Mouse (Mus musculus): ENCODE results near the gene Zfp273. TPM values are rescaled to one million over a fixed set of nuclear protein-coding genes. Genes with fewer than 3 reads are reported as not detected.
"Not testable (repeated sequence)": the region's sequence is repeated elsewhere in the genome, so short reads cannot be mapped to it uniquely, and the experiment has no call there.

Gene Zfp273
- 9.0 and 10.9 TPM in 2 replicates for total RNA-seq (2017)

DNA sequence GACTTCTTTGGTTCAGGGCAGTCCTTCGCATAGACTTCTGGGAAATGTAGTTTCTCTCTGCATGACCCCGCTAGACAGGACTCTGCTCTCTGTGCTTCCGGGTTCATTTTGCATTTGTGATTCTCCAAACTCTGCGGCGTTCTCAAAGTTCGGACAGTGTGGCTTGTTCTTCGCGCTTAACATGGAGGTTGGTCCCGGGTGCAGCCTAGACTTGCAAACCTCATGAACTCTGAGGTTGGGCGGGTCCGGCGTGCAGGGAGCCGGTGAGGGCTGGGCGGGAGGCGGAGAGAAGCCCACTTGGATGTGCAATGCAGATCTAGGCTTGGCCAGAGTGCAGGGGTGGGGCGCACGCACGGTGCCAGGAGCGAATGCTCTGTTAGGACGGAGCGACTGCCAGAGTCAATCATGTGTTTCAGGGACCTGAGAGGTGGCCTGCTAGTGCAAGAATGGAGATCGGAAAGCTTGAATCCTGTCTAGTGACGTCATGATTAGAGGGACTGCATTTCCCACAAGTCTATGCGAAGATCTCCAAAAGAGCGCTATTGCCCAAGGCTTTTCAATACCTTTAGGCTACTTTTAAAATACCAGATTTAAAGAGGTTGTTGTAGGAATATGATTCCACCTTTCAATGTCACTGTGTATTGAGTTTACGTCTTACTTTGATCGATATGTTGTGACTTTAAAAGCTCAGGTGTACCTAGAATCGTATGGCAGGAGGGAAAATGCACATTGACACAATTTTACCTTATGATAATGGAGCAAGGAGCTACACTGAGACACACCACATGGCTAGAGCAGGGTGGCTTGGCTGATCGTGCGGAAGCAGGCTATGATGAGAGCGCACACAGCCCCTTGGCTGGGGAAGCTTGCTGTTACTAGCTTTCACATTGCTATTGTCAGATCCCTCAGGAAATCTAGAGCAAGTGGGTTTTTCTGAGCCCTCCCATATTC, at the start of gene Zfp273:
Gene Zfp273, plus strand, starts transcription at position 31 of the 951 bp plus-strand sequence.
- ATAC-seq (ENCODE audit: extremely low read depth, insufficient number of reproducible peaks, low FRiP score, poor library complexity, severe bottlenecking), result peak; percentile 91

DNA sequence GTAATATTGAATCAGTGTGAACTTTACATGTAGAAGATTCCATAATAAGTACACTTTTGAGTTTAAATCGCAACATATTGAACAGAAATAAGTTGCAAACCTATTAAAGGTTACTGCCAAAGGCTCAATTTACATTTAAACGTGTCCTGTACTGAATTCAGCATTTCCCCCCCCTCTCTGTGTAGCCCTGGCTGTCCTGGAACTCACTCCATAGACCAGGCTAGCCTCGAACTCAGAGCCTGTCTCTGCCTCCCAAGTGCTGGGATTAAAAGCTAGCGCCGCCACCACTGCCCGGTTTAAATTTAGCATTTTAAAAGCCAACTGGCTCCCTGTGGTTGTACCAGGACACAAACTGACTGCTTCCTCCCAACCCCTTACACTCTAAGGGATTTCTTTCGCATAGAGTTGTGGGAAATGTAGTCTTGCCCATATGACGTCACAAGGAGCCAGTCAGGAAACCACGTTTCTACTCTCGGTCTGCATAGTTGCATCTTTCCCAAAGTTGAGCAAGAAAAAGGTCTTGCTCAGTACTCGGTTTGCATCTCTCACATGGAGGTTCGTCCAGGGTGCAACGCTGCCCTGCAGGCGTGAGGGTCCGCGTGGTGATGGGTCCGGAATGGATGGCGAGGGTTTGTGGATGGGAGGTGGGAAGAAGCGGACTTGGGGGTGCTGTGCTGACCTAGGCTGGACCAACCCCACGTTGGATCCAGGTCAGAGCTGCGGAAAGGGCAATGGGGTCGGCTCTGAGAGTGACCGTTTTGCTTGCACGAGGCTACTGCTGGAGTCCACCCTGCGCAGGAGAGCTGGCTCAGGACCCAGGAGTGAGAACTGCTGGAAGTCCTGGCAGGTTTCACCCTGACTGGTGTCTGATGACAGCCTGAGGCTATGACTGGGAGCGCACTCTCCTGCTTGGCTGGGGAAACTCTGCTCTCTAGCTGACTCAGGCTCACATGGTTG, 34.0 kb upstream of the Zfp273 start, which contains the start of gene Zfp493:
Gene Zfp493, plus strand, starts transcription at position 429 of the 957 bp plus-strand sequence.
- ATAC-seq (ENCODE audit: extremely low read depth, insufficient number of reproducible peaks, low FRiP score, poor library complexity, severe bottlenecking), result peak; percentile 91

DNA sequence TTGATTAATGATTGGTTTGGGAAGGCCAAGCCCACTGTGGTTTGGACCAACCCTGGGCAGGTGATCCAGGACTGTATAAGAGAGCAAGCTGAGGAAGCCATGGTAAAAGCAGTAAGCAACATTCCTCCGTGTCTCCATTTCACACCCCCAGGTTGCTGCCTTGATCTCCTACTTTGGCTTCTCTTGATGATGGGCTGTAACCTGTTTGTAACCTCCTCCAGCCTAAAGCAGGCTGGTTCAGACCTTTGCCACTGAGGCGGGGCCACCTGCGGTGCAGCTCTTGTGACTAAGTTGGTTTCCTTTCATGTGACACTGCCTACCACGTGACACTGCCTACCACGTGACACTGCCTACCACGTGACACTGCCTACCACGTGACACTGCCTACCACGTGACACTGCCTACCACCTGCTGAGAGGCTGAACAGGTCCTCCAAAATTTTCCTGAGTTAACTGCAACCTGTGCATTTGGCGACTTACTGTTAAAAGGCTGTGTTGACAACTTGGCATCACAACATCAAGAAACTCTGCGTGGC, 21.6 kb upstream of the Zfp273 start:
- no peak for ATAC-seq (ENCODE audit: extremely low read depth, insufficient number of reproducible peaks, low FRiP score, poor library complexity, severe bottlenecking)

DNA sequence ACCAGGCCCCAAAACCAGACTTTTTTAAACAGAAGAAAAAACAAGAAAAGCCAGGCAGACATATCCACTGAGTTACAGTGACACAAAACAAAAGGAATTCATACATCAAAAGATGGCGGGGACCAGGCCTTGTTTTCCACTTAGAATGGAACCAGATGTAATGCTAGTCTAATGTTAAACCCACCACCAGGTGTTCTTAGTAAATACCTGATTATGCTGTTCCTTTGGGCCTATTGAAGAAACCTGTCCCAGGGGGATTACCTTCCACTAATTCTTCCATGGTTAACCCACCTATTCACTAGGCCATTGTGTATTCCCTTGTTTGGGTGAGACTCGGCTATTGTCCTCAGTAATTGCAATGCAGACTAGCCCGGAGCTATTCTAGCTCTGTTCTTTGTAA, 14.9 kb upstream of the Zfp273 start:
- no peak for ATAC-seq (ENCODE audit: extremely low read depth, insufficient number of reproducible peaks, low FRiP score, poor library complexity, severe bottlenecking)

DNA sequence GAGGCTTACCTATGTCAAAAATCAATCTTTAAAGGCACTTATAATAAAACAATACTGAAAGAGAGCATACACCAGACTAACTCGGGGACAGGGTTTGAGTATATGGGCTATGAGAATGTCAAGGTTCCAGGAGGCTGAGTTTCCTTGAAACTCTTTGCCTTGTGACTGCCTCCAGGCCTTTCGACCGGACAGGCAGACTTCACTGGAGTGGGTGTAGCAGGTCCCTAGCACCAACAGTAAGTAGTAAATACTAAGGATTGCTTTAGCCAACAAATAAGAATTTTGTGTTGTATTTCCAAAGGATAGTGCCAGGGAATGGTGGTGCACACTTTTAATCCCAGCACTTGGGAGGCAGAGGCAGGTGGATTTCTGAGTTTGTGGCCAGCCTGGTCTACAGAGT, 14.4 kb upstream of the Zfp273 start:
- not testable (repeated sequence) for ATAC-seq (ENCODE audit: extremely low read depth, insufficient number of reproducible peaks, low FRiP score, poor library complexity, severe bottlenecking)

DNA sequence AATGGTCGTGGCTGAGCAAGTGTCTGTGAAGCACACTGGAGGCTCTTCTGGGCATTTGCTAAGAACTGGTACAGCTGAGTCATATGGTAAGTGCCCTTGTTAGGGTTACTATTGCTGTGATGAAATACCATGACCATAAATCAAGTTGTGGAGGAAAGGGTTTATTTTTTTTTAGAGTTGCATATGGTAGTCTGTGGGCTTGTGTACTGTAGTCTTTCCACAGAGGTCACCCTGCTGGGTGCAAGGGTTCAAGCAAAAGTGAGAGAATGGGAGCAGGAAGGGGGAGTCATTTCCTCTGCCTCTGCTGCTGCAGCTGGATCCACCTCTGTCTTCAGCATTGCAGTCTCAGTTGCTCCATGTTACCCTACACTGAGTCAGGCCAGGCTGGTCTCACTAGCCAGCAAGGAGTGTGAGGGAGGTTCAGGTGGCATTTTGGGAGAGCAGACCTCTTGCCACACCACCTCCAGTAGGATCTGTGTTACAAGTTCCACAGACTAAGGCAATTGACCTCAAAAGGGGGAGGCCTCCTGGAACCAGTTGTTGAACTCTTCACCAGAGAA, 1.8 kb upstream of the Zfp273 start:
- ATAC-seq (ENCODE audit: extremely low read depth, insufficient number of reproducible peaks, low FRiP score, poor library complexity, severe bottlenecking), result no peak

DNA sequence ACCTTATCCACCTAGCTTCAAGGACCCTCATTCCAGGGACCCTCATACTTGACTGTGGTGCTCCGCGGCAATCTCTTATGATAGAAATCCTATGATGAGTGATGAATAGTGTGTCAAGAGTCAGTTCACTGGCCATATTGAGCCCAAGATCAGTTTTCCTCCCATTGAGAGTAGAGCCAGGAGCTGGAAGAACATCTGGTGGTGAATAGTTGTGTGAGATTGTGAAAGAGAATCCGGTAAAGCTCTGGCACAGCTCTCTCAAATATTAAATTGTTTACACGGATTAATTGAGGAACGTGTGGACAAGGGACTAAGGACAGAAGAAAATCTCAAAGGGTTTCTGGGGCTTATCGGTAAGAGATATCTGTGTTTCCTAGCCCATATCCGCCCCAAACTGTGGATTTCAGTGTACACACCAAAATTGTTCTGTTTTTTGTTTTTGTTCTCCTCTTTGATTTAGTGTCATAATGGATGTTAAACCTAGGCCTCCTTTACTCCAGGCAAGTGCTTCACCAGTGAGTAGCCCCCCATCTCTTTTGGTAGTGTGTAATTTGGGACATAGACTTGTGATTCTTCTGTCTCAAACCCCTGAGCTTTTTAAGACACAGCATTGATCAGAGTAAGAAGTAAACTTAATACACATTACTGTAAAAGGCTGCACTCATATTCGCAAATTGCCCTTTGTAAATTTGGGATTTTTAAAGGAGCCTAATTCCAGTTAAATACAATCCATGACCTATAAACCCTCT, 405 bp upstream of the Zfp273 start:
- no peak for ATAC-seq (ENCODE audit: extremely low read depth, insufficient number of reproducible peaks, low FRiP score, poor library complexity, severe bottlenecking)

DNA sequence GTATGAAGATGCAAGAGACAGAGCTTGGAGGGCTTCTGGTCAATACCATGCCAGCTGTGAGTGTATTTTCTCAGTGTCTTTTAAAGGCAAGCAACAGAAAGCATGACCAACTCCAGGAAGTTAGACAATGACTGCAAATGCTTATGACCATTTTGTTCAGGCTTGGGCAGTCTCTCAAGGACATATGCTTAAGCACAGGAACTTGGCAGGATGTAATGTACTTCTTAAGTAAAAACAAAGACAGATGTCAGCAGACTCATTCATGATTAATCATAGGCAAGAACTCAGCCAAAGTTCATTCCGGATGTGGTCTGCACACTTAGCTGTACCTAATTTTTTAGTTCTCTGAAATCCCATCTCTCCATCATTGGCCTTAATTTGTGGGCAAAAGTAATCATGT, 5.1 kb downstream of the Zfp273 start:
- no peak for ATAC-seq (ENCODE audit: extremely low read depth, insufficient number of reproducible peaks, low FRiP score, poor library complexity, severe bottlenecking)

DNA sequence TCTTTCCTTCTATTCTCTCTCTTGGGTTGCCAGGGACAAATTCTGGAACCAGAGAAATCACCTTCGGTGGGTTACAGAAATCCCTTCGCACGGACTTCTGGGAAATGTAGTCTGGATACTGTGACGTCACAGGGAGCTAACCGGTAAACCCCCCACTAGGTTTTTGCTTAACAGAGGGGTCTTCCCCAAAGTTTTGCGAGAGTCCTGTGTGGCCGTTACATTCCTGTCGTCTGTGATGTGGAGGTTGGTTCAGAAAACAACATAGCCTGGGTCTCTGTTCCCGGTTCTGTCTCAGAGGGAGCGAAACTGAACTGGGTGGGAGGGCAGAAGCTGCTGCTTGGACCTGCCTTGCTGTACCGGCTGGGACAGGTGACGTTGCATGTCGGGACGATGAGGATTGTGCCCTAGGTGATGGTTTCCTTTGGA, 17.4 kb downstream of the Zfp273 start, which contains the start of gene Gm10037:
Gene Gm10037, plus strand, starts transcription at position 196 of the 426 bp plus-strand sequence.
- peak; percentile 70 for ATAC-seq (ENCODE audit: extremely low read depth, insufficient number of reproducible peaks, low FRiP score, poor library complexity, severe bottlenecking)

DNA sequence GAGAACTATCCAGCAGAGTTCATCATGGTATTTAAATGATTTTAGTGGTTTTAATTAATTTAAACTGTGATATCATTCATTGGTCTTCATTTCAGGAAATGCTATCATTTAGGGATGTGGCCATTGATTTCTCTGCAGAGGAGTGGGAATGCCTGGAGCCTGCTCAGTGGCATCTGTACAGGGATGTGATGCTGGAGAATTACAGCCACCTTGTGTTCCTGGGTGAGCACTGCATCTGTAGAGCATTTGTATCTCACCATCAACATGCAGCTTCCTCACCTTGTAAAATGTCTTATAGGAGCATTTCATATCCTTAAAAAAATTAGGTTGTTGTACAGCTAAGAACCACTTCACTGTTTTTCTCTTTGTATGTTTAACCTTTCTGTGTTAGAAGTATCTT, 19.6 kb downstream of the Zfp273 start:
- ATAC-seq (ENCODE audit: extremely low read depth, insufficient number of reproducible peaks, low FRiP score, poor library complexity, severe bottlenecking), result not testable (repeated sequence)

DNA sequence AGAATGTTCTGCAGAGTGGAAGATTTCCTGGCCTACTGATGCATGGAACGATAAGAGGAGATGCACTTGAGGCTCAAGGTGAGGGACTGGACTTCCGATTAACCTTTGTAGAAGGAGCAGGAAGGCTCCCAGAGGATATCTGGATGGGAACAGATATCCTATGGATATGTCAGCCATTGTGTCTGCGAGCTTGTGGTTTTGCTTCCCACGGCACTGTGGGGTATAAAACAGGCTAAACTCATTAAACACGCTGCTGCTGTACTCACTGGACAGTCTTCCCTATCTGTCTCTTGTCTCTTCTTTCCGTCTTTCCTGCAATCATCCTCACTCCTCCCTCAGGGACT, 30.2 kb downstream of the Zfp273 start:
- no peak for ATAC-seq (ENCODE audit: extremely low read depth, insufficient number of reproducible peaks, low FRiP score, poor library complexity, severe bottlenecking)

DNA sequence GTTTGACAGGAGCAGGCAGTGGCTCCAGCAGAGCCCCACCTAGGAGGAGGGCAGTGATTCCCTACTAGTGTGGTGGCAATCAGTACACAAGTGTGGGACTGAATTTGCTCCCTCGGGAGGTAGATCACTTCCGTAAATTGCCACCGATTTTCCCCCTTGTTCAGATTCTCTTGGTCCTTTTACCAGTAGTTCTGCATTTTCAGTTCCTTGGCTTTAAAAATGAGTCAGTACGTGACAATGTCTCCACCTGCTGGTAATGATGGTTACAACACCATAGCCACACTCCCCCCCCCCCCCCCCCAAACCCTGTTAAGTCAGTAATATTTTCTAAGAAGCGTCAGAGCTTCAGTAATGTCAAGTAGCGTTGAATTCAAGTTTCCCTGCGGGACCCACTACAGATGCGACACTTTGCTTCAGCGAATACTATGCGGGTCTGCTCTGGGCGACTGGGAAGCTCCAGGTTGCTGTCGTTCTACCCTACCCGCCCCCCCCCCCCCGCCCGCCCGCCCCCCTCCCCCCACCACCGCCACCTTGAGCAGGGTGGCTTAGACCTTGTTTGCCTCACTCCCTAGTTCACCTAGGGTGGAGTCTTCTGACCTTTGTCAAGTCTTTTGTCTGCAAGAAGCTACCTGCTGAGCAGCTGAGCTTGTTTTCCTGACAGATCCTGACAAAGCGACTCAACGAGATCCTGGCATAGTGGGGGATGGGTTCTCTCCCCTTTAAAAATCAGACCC, 30.7 kb downstream of the Zfp273 start:
- ATAC-seq (ENCODE audit: extremely low read depth, insufficient number of reproducible peaks, low FRiP score, poor library complexity, severe bottlenecking), result peak; percentile 98

DNA sequence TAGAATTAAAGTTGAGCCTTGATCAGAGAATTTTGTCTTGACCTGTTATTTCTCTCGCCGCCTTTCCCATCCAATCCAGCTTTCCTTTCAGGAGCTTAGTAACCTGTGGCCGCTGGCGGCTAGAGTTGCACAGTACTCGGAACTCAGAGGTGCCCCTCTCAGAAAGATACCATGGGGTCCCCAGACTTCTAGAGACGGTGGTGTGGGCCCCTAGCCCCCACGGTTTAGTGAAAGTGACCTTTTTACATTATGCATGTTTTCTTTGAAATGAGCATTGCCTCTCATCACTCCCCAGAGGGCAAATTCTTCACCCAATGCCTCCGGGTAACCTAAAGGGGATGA, 31.3 kb downstream of the Zfp273 start:
- ATAC-seq (ENCODE audit: extremely low read depth, insufficient number of reproducible peaks, low FRiP score, poor library complexity, severe bottlenecking), result no peak

DNA sequence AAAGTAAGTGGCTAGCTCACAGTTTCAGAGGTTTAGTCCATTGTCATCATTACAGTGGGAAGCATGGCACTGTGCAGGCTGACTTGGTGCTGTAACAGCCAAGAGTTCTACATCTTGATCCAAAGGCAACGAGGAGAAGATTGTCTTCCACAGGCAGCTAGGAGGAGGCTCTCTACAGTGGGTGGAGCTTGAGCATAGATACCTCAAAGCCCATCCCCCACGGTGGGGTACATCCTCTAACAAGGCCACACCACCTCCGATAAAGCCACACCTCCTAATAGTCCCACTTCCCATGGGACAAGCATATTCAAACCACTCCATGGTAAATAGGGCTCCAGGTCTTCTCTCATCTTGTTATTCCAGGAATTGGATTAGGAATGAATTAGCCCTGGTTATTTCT, 36.8 kb downstream of the Zfp273 start:
- ATAC-seq (ENCODE audit: extremely low read depth, insufficient number of reproducible peaks, low FRiP score, poor library complexity, severe bottlenecking), result no peak

DNA sequence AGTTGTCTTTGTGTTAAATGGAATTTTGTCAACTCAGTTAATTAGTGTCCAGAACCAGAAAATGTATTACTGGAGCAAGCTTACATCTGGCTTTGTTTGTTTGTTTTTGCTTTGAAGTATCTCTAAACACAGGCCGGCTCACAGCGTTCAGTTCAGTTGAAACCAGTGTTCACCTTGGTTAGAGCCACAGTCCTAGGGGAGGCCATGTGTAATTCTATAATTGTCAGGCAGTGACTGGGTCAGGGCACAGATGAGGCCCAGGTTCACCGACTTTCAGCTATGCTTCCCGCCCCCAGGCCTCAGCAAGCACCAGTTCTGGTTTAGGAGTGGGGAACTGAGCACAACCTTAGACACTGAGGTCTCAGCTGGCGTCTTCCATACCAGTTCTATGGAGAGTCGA, 39.6 kb downstream of the Zfp273 start:
- ATAC-seq (ENCODE audit: extremely low read depth, insufficient number of reproducible peaks, low FRiP score, poor library complexity, severe bottlenecking), result no peak

DNA sequence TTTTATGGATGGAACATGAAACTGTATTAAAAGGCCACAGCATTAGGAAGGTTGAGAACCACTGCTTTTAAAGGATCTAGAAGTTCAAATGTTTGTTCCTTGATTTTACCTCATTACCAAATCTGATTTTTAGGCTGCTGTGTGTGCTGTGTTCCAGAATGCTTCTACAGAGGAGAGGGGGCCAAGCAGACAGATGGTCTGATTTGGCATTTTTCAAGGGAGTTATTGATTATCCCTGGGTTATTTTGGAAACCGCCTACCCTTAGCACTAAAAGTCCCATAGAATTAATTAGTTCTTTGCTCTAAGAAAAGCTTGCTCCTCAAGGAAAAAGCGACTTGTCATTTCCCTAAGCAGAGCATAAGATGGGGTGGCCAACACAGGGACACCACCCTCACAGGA, 40.4 kb downstream of the Zfp273 start:
- ATAC-seq (ENCODE audit: extremely low read depth, insufficient number of reproducible peaks, low FRiP score, poor library complexity, severe bottlenecking), result no peak

DNA sequence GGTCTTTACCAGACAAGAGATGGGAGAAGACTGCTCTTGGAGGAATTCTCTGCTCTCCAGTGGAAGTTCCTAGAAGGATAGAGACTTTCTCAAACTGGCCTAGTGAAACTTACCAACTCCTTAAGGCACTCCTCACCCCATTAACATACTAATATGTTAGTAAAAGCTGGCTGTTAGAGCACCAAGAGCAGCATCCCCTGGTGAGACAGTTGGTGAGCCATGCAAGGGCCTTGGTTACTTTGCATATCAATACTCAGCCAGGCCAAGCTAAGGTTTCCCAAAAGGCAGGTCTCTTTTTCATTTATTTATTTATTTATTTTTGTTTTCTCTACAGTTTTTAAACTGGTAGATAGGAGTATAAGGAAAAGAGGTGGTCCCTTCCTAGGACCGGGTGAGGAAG, 43.8 kb downstream of the Zfp273 start:
- ATAC-seq (ENCODE audit: extremely low read depth, insufficient number of reproducible peaks, low FRiP score, poor library complexity, severe bottlenecking), result no peak

DNA sequence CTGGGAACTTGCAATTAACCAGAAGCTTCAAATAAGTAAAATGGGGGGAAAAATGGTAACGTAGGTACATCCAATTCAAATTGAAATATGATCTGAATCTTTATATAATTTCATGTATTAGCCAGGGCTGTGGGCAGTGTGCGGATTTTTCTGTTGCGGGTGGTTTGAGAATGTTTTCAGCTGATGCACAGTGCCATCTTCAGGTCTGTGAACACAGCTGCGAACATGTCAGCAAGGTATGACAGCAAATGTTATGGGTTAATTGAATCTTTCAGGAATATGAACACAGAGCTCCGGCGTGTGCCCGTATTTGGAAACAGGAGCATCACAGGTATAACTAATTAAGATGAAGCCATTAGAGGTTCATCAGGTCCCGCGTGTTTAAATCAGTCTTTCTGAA, 49.0 kb downstream of the Zfp273 start:
- ATAC-seq (ENCODE audit: extremely low read depth, insufficient number of reproducible peaks, low FRiP score, poor library complexity, severe bottlenecking), result no peak
